Mouse (Mus musculus) layer of hippocampus, adult 2 months (tissue): ENCODE measurements around the gene Thap2. TPM values are rescaled to one million over a fixed set of nuclear protein-coding genes. Genes with fewer than 3 reads are reported as not detected.
A peak's percentile ranks its signal among the peaks of the same experiment; 100 is the strongest.

Source experiments
- DNase-seq, 2 experiments: peaks; one replicate each; pipeline ENCODE4 v3.0.0; 2022; ENCODE audit warnings: low spot score in 2 of 2
- H3K27ac ChIP-seq: fragments of 200-600 bp; 2 replicates; pipeline ENCODE4 v1.8.1; 2022
- H3K4me3 ChIP-seq: fragments of 200-600 bp; 2 replicates; pipeline ENCODE4 v1.8.1; 2022; ENCODE audit warnings: mild to moderate bottlenecking
- CTCF ChIP-seq: fragments of 200-600 bp; conservative IDR thresholded peaks from 2 replicates; pipeline ENCODE4 v1.8.1; 2022; ENCODE audit warnings: antibody characterized with exemption, mild to moderate bottlenecking, moderate library complexity
- total RNA-seq, 2 experiments: library from RNA; stranded (reverse); gene quantifications; 2 replicates each; pipeline ENCODE4 v1.2.3; 2021

Thap2 gene
- total RNA-seq, 2 experiments from 2014 or later = 15.3 to 15.5 TPM

- DNase-seq = no peak
- no peak for TF ChIP-seq CTCF
- Histone ChIP-seq H3K4me3 (peak overlapping the region; percentile 85), H3K27ac (peak overlapping the region; percentile 97; the same call in 1 of the 2 replicates)
Measured at GRCm38 (mm10) chr10:115382846-115383643, 1.2 kb downstream of the Thap2 start.

GRCm38 (mm10) chr10:115381506-115382084 is 2.6 kb downstream of the Thap2 start:
- Histone ChIP-seq H3K27ac (no peak overlapping the region), H3K4me3 (no peak overlapping the region)
- no peak for DNase-seq
- no peak for TF ChIP-seq CTCF

- no peak for DNase-seq
- peak overlapping the region; percentile 96 for H3K27ac ChIP-seq
- no peak for TF ChIP-seq CTCF
- H3K4me3 ChIP-seq = no peak overlapping the region
Measured at GRCm38 (mm10) chr10:115363151-115363550, 21.1 kb downstream of the Thap2 start.

- no peak for DNase-seq
- Histone ChIP-seq H3K27ac (peak overlapping the region; percentile 96), H3K4me3 (peak overlapping the region; percentile 91)
- TF ChIP-seq CTCF = no peak
Measured at GRCm38 (mm10) chr10:115362623-115362964, 21.6 kb downstream of the Thap2 start.

GRCm38 (mm10) chr10:115361840-115362622 is 22.2 kb downstream of the Thap2 start, which contains the start of gene Tmem19:
TSS of gene Tmem19 (minus strand) at chr10:115362501.
- peak; percentile 60 for TF ChIP-seq CTCF
- Histone ChIP-seq H3K4me3 (peak within 1 kb of the TSS; percentile 91), H3K27ac (peak within 1 kb of the TSS; percentile 96)
- peak; percentile 95 to 96 for DNase-seq

GRCm38 (mm10) chr10:115359066-115359465 is 25.2 kb downstream of the Thap2 start:
- no peak for TF ChIP-seq CTCF
- Histone ChIP-seq H3K4me3 (no peak overlapping the region), H3K27ac (no peak overlapping the region)
- DNase-seq = no peak

GRCm38 (mm10) chr10:115358216-115358919 is 25.9 kb downstream of the Thap2 start:
- TF ChIP-seq CTCF = no peak
- no peak overlapping the region for H3K27ac ChIP-seq
- H3K4me3 ChIP-seq = no peak overlapping the region
- no peak for DNase-seq

- DNase-seq = no peak
- no peak overlapping the region for H3K27ac ChIP-seq
- H3K4me3 ChIP-seq = no peak overlapping the region
- no peak for TF ChIP-seq CTCF
Measured at GRCm38 (mm10) chr10:115356106-115356505, 28.1 kb downstream of the Thap2 start.

GRCm38 (mm10) chr10:115355016-115355415 is 29.2 kb downstream of the Thap2 start:
- H3K4me3 ChIP-seq = no peak overlapping the region
- no peak for DNase-seq
- no peak overlapping the region for H3K27ac ChIP-seq
- TF ChIP-seq CTCF = no peak

GRCm38 (mm10) chr10:115354553-115354952 is 29.7 kb downstream of the Thap2 start:
- Histone ChIP-seq H3K4me3 (no peak overlapping the region), H3K27ac (no peak overlapping the region)
- DNase-seq = no peak
- TF ChIP-seq CTCF = no peak

- no peak for TF ChIP-seq CTCF
- Histone ChIP-seq H3K27ac (no peak overlapping the region), H3K4me3 (no peak overlapping the region)
- no peak for DNase-seq
Measured at GRCm38 (mm10) chr10:115350810-115351397, 33.3 kb downstream of the Thap2 start.

- no peak for DNase-seq
- no peak overlapping the region for H3K27ac ChIP-seq
- H3K4me3 ChIP-seq = no peak overlapping the region
- TF ChIP-seq CTCF = no peak
Measured at GRCm38 (mm10) chr10:115349509-115349908, 34.7 kb downstream of the Thap2 start.
